Mouse (Mus musculus) CH12.LX (cell line): ENCODE results near the gene Gsto2. TPM values are rescaled to one million over a fixed set of nuclear protein-coding genes. Genes with fewer than 3 reads are reported as not detected.

Experiments
- DNase-seq: peaks from one replicate; pipeline ENCODE4 v3.0.0-alpha.2; 2013; ENCODE audit errors: extremely low read depth
- H3K27ac ChIP-seq: 2 replicates; pipeline ENCODE4 v1.5.1; 2012; ENCODE audit warnings: low read depth, mild to moderate bottlenecking, control low read depth, moderate library complexity; ENCODE audit not compliant: insufficient read depth
- H3K27me3 ChIP-seq: replicated peaks from 2 replicates; pipeline ENCODE3; 2012; ENCODE audit warnings: inconsistent platforms
- H3K36me3 ChIP-seq, 2 experiments: replicated peaks in 1 of 2; 2 replicates each; pipeline versions ENCODE3 to v1.6.1; 2012; ENCODE audit warnings: inconsistent platforms in 1 of 2, low read length in 1 of 2, mild to moderate bottlenecking in 1 of 2, mixed read lengths in 1 of 2, moderate library complexity in 1 of 2; ENCODE audit not compliant: control insufficient read depth in 1 of 2, insufficient read depth in 1 of 2
- H3K4me1 ChIP-seq, 2 experiments: 2 replicates each; pipeline ENCODE4 v1.6.1; 2012; ENCODE audit warnings: inconsistent platforms in 1 of 2, moderate library complexity in 1 of 2; ENCODE audit not compliant: insufficient read depth in 2 of 2, control insufficient read depth in 1 of 2
- H3K4me2 ChIP-seq: 2 replicates; pipeline ENCODE4 v1.6.1; 2012; ENCODE audit warnings: low read depth, mild to moderate bottlenecking, control low read depth; ENCODE audit not compliant: poor library complexity, insufficient read depth, severe bottlenecking
- H3K4me3 ChIP-seq, 3 experiments: fragments of 150-350 bp in 1 of 3; sonication (generic) in 1 of 3; replicated peaks in 1 of 3; 2 replicates each; pipeline versions ENCODE3 to v1.5.1; 2011 to 2012; ENCODE audit warnings: low read depth in 2 of 3, low read length in 2 of 3, mild to moderate bottlenecking in 2 of 3, moderate library complexity in 2 of 3, control low read depth in 1 of 3, improper control_type of control experiment in 1 of 3, inconsistent platforms in 1 of 3, mixed read lengths in 1 of 3; ENCODE audit not compliant: poor library complexity in 1 of 3
- H3K79me2 ChIP-seq: replicated peaks from 2 replicates; pipeline ENCODE4 v1.6.1; 2012; ENCODE audit warnings: mild to moderate bottlenecking, moderate library complexity; ENCODE audit not compliant: control insufficient read depth, poor library complexity, insufficient read depth, severe bottlenecking; ENCODE audit errors: extremely low read depth
- H3K9ac ChIP-seq: 2 replicates; pipeline ENCODE4 v1.6.1; 2012; ENCODE audit warnings: low read depth, mild to moderate bottlenecking, control low read depth, moderate library complexity; ENCODE audit not compliant: insufficient read depth
- H3K9me3 ChIP-seq: replicated peaks from 2 replicates; pipeline ENCODE3; 2012; ENCODE audit warnings: low read length, inconsistent platforms, mixed read lengths
- CHD2 ChIP-seq: IDR thresholded peaks from 2 replicates; pipeline ENCODE4 v1.6.1; 2011; ENCODE audit warnings: low read length, improper control_type of control experiment
- EP300 ChIP-seq: IDR thresholded peaks from 2 replicates; pipeline ENCODE4 v1.6.1; 2011; ENCODE audit warnings: low read length, improper control_type of control experiment
- ETS1 ChIP-seq: conservative IDR thresholded peaks from 2 replicates; pipeline ENCODE4 v1.6.1; 2012; ENCODE audit warnings: low read depth, mild to moderate bottlenecking, inconsistent platforms, low read length, improper control_type of control experiment, moderate library complexity
- HCFC1 ChIP-seq: IDR thresholded peaks from 2 replicates; pipeline ENCODE4 v1.6.1; 2012; ENCODE audit warnings: low read depth, mild to moderate bottlenecking, inconsistent platforms, low read length, improper control_type of control experiment
- KAT2A ChIP-seq: IDR thresholded peaks from 2 replicates; pipeline ENCODE4 v1.6.1; 2012; ENCODE audit warnings: low read length, improper control_type of control experiment, inconsistent platforms; ENCODE audit not compliant: insufficient replicate concordance
- MAFK ChIP-seq: IDR thresholded peaks from 2 replicates; pipeline ENCODE4 v1.6.1; 2011; ENCODE audit warnings: low read length, improper control_type of control experiment; ENCODE audit not compliant: insufficient replicate concordance
- MAZ ChIP-seq: IDR thresholded peaks from 2 replicates; pipeline ENCODE4 v1.6.1; 2012; ENCODE audit warnings: low read depth, mild to moderate bottlenecking, inconsistent platforms, low read length, improper control_type of control experiment, moderate library complexity
- MEF2A ChIP-seq: IDR thresholded peaks from 2 replicates; pipeline ENCODE4 v1.6.1; 2014; ENCODE audit warnings: low read depth, mild to moderate bottlenecking, inconsistent platforms, low read length, improper control_type of control experiment, borderline replicate concordance
- MXI1 ChIP-seq: IDR thresholded peaks from 2 replicates; pipeline ENCODE4 v1.6.1; 2011; ENCODE audit warnings: mild to moderate bottlenecking, low read depth, low read length, improper control_type of control experiment
- MYC ChIP-seq: IDR thresholded peaks from 2 replicates; pipeline ENCODE4 v1.6.1; 2011; ENCODE audit warnings: low read depth, mild to moderate bottlenecking, improper control_type of control experiment, low read length
- NELFE ChIP-seq: IDR thresholded peaks from 2 replicates; pipeline ENCODE4 v1.6.1; 2011; ENCODE audit warnings: low read depth, low read length, improper control_type of control experiment
- RCOR1 ChIP-seq: conservative IDR thresholded peaks from 2 replicates; pipeline ENCODE4 v1.6.1; 2012; ENCODE audit warnings: low read depth, mild to moderate bottlenecking, inconsistent platforms, low read length, improper control_type of control experiment
- SMC3 ChIP-seq: IDR thresholded peaks from 2 replicates; pipeline ENCODE4 v1.6.1; 2011; ENCODE audit warnings: low read depth, low read length, improper control_type of control experiment
- USF1 ChIP-seq: IDR thresholded peaks from 2 replicates; pipeline ENCODE4 v1.6.1; 2014; ENCODE audit warnings: low read depth, mild to moderate bottlenecking, inconsistent platforms, low read length, improper control_type of control experiment
- USF2 ChIP-seq: conservative IDR thresholded peaks from 2 replicates; pipeline ENCODE4 v1.6.1; 2011; ENCODE audit warnings: low read depth, low read length, improper control_type of control experiment
- ZC3H11A ChIP-seq: IDR thresholded peaks from 2 replicates; pipeline ENCODE4 v1.6.1; 2012; ENCODE audit warnings: low read depth, mild to moderate bottlenecking, inconsistent platforms, low read length, improper control_type of control experiment
- ZMIZ1 ChIP-seq: IDR thresholded peaks from 2 replicates; pipeline ENCODE4 v1.6.1; 2012; ENCODE audit warnings: low read depth, mild to moderate bottlenecking, inconsistent platforms, low read length, improper control_type of control experiment
- ZNF384 ChIP-seq: IDR thresholded peaks from 2 replicates; pipeline ENCODE4 v1.6.1; 2012; ENCODE audit warnings: low read depth, low read length, improper control_type of control experiment, inconsistent platforms
- dilution Hi-C: fragments of 300-500 bp; cut with MboI; formaldehyde crosslinking; loops from 2 replicates; pipeline ENCODE4 v1.14.3; 2020; ENCODE audit warnings: low sequenced_read_pairs; ENCODE audit not compliant: extremely low pct_unique_long_range_greater_than_20kb, extremely low pct_ligation_motif_present
- in situ Hi-C: fragments of 300-500 bp; cut with MboI; formaldehyde crosslinking; loops from 3 replicates; pipeline ENCODE4 v1.14.3; 2019; ENCODE audit warnings: low sequenced_read_pairs, low pct_ligation_motif_present, low pct_unique_long_range_greater_than_20kb, mixed read lengths
- polyA plus RNA-seq: library from polyadenylated mRNA; unstranded; fragments of >175 nt; gene quantifications from 2 replicates; pipeline ENCODE4 v1.2.1, GENCODE M21; 2012; ENCODE audit warnings: low read depth; ENCODE audit not compliant: insufficient read length
- total RNA-seq, 2 experiments: library from RNA; depleted of rRNA; stranded (reverse); fragments of 300-350 nt in 1 of 2; fragments of >200 nt in 1 of 2; gene quantifications; 2 replicates each; pipeline ENCODE4 v1.2.3; 2012 to 2014

Gene Gsto2
- total and polyA plus RNA-seq, 3 experiments: 0.49 to 1.4 (median 1.3) TPM

DNA sequence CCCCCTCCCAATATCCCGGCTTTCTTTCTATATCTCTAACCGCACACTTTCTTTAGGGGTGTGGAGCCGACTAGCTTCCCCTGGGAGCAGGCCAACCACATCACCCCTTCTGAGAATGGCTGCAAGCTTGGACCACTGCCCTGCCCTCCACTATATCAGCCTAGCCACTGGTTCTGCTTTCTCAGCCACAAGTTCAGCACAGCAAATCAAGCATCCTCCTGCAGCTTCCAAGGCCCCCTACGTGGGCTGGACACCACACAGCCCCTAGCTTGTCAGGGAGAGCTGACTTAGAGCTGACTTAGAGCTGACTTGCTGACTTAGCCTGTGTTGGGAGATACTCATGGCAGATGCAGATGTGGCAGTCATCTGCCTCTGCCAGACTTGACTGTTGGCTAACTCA is 39.7 kb downstream of the Gsto2 start:
- in situ Hi-C loops: no loop called here
- no peak overlapping the region for H3K27ac ChIP-seq

DNA sequence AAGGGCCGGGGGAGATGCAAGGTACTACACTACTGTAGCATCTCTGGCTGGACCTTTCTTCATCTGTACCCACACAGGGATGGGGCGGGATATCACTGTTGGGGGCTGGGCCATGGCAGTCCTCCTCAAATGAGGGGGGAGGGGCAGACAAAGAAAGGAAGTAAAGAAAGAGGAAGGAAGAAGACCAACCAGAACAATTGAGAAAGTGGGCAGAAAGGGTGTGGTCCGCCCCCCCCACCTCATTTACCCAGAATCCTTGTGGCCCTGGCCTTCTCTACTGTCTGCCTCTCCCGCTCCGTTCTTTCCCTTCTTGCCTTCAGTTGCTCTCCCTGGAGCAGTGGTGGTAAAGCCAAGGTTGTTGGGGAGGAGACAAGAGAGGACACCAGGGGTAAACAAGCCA is 40.3 kb downstream of the Gsto2 start:
- no peak overlapping the region for H3K4me3 ChIP-seq
- peaks cover 10% of the 10 kb centered on the region for H3K79me2 ChIP-seq
- H3K27ac ChIP-seq: no peak overlapping the region
- no peaks in the 10 kb centered on the region for H3K27me3 ChIP-seq
- no peak overlapping the region for H3K9ac ChIP-seq
- H3K9me3 ChIP-seq: no peaks in the 10 kb centered on the region
- peaks cover 4 to 77% of the 10 kb centered on the region in 2 experiments for H3K36me3 ChIP-seq
- no peak overlapping the region for H3K4me2 ChIP-seq
- dilution Hi-C loops: no loop called here
- H3K4me1 ChIP-seq: peaks cover 19 to 47% of the 10 kb centered on the region in 2 experiments
- DNase-seq: peak; percentile 35
- TF ChIP-seq HCFC1 (no peak), CHD2 (peak; percentile 40; the same call in 1 of the 2 replicates)
- in situ Hi-C loops: no loop called here

More for the DNA sequence above, 39.7 kb downstream of the Gsto2 start:
- Histone ChIP-seq H3K79me2 (peaks cover 10% of the 10 kb centered on the region), H3K4me1 (peaks cover 14 to 42% of the 10 kb centered on the region in 2 experiments), H3K4me2 (no peak overlapping the region), H3K4me3 (no peak overlapping the region), H3K9me3 (no peaks in the 10 kb centered on the region), H3K27me3 (no peaks in the 10 kb centered on the region), H3K36me3 (peaks cover 4 to 78% of the 10 kb centered on the region in 2 experiments), H3K9ac (no peak overlapping the region)
- TF ChIP-seq MEF2A: no peak
- no peak for TF ChIP-seq EP300
- no peak for TF ChIP-seq ZC3H11A
- TF ChIP-seq HCFC1: no peak
- no peak for TF ChIP-seq SMC3
- TF ChIP-seq USF2: no peak
- no peak for TF ChIP-seq ZNF384
- no peak for TF ChIP-seq MXI1
- no peak for TF ChIP-seq USF1
- no peak for TF ChIP-seq MYC
- no peak for TF ChIP-seq ZMIZ1
- no peak for TF ChIP-seq NELFE
- no peak for TF ChIP-seq MAFK
- no peak for TF ChIP-seq RCOR1
- no peak for TF ChIP-seq KAT2A
- TF ChIP-seq ETS1: no peak
- TF ChIP-seq MAZ: no peak
- dilution Hi-C loops: no loop called here
- DNase-seq: no peak
